Mouse (Mus musculus): Measurements from ENCODE around the gene Gpt2.

DNA sequence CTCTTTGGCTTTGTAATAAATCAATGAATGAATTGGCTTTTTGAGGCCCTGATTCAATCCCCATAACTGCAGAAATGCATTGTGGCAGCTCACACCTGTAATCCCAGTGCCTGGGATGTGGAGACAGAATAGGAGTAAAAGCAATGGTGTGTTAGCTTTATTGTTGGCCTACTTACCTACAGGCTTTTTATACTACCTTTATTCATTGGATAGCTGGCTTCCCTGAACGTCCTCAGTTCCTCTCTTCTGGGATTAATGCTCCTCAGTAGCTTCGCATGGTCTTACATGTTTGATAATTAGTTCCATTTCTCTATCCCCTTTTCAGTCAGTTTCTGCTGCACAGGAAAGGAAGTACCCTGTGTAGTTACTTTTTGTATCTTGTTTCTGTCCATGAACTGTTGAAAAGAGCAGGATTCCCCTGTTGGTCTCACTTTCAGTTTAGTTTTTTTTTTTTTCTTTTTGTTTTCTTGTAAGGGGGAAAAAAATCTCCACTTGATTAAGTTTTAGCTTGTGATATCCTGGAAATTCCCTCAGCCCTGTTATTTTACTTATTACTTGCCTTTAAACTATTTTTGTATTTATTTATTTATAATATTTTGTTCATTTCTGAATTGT lies 64.7 kb downstream of the Gpt2 start:
- no peak for TF ChIP-seq TCF12 (IDR thresholded peaks at IDR 0.05; ENCODE audit: low read depth, low read length)
- TF ChIP-seq SMC3 (IDR thresholded peaks at IDR 0.05; ENCODE audit: low read depth, low read length): no peak
- no peak for TF ChIP-seq POLR2AphosphoS2 (IDR thresholded peaks at IDR 0.05; ENCODE audit: low read depth, low read length)
- TF ChIP-seq CTCF (conservative IDR thresholded peaks at IDR 0.05 in 1 of 2, IDR thresholded peaks at IDR 0.05 in 1 of 2; ENCODE audit: low read depth in 2 of 2, low read length in 2 of 2): no peak
- no peak for TF ChIP-seq TBP (conservative IDR thresholded peaks at IDR 0.05; ENCODE audit: low read depth, low read length)
- TF ChIP-seq MAZ (IDR thresholded peaks at IDR 0.05; ENCODE audit: low read depth, low read length): no peak
- peak; percentile 52 for TF ChIP-seq EP300 (IDR thresholded peaks at IDR 0.05; ENCODE audit: low read length)

Data from CH12.LX (cell line).